Mouse (Mus musculus) forebrain, embryonic 13.5 days (tissue): ENCODE data around the gene Epb41l4b. TPM values are rescaled to one million over a fixed set of nuclear protein-coding genes. Genes with fewer than 3 reads are reported as not detected.

Experiments used
- ATAC-seq: fragments of 200-750 bp; cut with Nextera tagmentation; 2 replicates; pipeline ENCODE4 v1.8.0; 2017
- H3K27ac ChIP-seq: fragments of 300-500 bp; sonication (generic); 2 replicates; pipeline ENCODE4 v1.5.1; 2015; ENCODE audit warnings: inconsistent platforms, mild to moderate bottlenecking, moderate library complexity
- H3K27me3 ChIP-seq: fragments of 300-500 bp; sonication (generic); 2 replicates; pipeline ENCODE4 v1.6.1; 2015; ENCODE audit warnings: mild to moderate bottlenecking, inconsistent platforms
- H3K36me3 ChIP-seq: fragments of 300-500 bp; sonication (generic); 2 replicates; pipeline ENCODE4 v1.6.1; 2015; ENCODE audit warnings: mild to moderate bottlenecking, inconsistent platforms; ENCODE audit not compliant: poor library complexity, severe bottlenecking
- H3K4me1 ChIP-seq: fragments of 300-500 bp; sonication (generic); 2 replicates; pipeline ENCODE4 v1.6.1; 2015; ENCODE audit warnings: inconsistent platforms
- H3K4me2 ChIP-seq: fragments of 300-500 bp; sonication (generic); 2 replicates; pipeline ENCODE4 v1.6.1; 2015; ENCODE audit warnings: inconsistent platforms, mild to moderate bottlenecking, moderate library complexity
- H3K4me3 ChIP-seq: fragments of 300-500 bp; sonication (generic); 2 replicates; pipeline ENCODE4 v1.5.1; 2015; ENCODE audit warnings: mild to moderate bottlenecking, inconsistent platforms
- H3K9ac ChIP-seq: fragments of 300-500 bp; sonication (generic); 2 replicates; pipeline ENCODE4 v1.6.1; 2015; ENCODE audit warnings: mild to moderate bottlenecking, inconsistent platforms
- H3K9me3 ChIP-seq: fragments of 300-500 bp; sonication (generic); replicated peaks from 2 replicates; pipeline ENCODE4 v1.6.1; 2016; ENCODE audit warnings: inconsistent platforms
- WGBS: fragments of 180-500 bp; shearing (Covaris S2); methylation state at CpG from one replicate; pipeline ENCODE4 v1.1.7; 2015; 5-methylcytosine and 5-hydroxymethylcytosine counted together
- polyA plus RNA-seq: library from polyadenylated mRNA; unstranded; fragments of >200 nt; fragmentation: Nextera tagmentation; extraction: Ambion mirVana; gene quantifications from 2 replicates; pipeline ENCODE4 v1.2.1, GENCODE M21; 2015

The Epb41l4b gene
- 0.56 and 0.67 TPM in 2 replicates for polyA plus RNA-seq

DNA sequence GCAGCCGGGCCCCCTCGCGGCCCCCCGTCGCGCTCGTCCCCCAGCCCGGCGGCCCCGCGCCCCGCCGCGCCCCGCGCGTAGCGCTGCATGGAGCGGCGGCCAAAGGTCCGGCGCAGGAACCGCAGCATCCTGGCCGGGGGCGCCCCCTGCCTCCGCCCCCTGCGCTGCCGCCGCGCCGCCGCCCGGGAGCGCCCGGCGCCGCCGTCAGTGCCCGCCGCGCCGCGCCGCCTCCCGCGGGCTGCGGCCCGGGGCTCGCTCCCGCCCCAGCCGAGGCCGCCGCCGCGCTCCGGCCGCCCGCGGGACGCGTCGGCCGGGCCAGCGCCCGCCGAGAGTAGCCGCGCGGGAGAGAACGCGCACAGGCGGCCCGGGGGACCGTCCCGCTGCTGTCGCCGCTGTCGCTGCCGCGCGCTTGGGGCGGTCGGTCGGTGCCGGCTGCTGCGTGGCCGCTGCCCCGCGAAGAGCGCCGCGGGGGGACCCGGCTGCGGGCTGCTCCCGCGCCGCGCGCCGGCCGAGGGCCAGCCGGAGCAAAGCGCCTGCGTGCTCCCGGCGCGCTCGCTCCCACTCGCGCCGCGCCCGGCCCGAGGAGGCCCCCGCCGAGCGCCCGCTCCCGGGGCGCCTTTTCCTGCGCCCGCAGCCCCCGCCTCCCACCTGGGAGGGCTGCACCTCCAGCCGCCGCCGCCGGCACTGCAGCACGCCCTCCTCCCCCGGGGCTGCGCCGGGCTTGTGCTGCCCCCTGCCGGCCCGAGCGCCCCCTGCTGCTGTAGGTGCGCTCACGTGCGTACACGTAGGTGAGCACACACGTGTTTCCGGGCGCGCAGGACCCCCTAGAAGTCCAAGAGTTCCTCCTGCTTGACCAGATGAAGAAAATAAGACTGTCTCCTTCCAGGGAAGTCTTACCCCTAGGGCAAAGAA, at the start of gene Epb41l4b:
Gene Epb41l4b, minus strand, starts transcription at position 412 of the 912 bp plus-strand sequence.
- Histone ChIP-seq H3K27ac (peak within 1 kb of the TSS; percentile 19; the same call in 1 of the 2 replicates), H3K4me1 (peaks cover 17% of the 10 kb centered on the region), H3K4me3 (peak within 1 kb of the TSS; percentile 63), H3K4me2 (peak within 1 kb of the TSS; percentile 89), H3K27me3 (peaks cover 52% of the 10 kb centered on the region), H3K9me3 (no peaks in the 10 kb centered on the region), H3K36me3 (no peaks in the 10 kb centered on the region), H3K9ac (peak within 1 kb of the TSS; percentile 70)
- under 1% methylated on average over 47 of the region's 142 CpGs for WGBS
- peak; percentile 90 for ATAC-seq

DNA sequence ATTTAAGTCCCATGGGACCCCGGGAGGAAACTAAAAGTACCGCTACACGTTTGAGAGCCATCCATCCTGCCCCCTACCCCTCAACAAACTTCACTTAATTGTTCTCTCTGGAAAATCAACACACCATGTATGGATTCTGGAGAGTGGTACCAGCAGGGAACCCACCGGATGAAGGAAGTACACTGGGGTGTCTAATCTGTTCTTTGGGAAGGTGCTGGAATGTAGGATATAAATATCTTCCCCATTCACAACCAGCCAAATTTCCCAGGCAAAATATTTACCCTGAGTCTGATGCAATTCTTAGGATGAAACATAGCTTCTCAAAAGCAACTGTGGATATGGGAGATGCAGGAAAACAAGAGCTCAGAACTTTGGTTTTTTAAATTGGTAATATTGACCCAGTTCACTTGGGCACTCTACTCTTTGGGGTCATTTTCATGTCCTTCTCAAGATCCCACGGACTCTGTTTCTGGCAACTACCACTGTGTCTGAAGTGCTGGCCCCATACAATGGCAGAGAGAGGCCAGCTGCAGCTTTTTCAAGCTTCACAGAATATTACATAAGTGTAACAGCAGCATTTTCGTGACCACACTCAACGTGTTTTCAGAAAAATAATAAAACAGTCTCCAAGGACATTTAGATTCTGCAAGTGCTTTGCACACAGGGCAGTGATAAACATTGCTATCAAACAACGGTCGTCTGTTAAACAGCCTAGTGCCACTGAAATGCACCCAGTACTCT, 48.5 kb upstream of the Epb41l4b start:
- Histone ChIP-seq H3K27ac (no peak overlapping the region), H3K4me1 (peaks cover 6% of the 10 kb centered on the region; the same call in 1 of the 2 replicates), H3K4me2 (no peak overlapping the region), H3K27me3 (no peaks in the 10 kb centered on the region), H3K9me3 (no peaks in the 10 kb centered on the region), H3K4me3 (no peak overlapping the region), H3K36me3 (no peaks in the 10 kb centered on the region), H3K9ac (no peak overlapping the region)
- 79% methylated on average over 9 of the region's 9 CpGs for WGBS
- no peak for ATAC-seq

DNA sequence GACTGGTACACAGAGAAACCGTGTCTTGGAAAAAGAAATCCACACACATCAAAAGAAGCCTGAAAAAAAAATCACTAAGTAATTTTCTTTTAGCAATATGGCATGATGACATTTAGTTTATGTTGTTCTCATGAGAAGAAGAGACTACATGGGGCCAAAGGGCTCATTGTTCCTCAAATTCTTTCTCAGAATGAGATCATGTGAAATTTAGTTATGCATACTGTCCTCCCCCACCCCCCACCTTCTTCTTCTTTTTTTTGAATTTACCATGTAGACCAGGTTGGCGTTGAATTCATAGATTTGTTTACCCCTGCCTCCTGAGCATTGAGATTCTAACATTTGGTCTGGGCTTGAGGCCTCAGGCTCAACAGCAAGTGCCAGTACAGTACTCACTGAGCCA, 46.6 kb upstream of the Epb41l4b start:
- H3K4me2 ChIP-seq = no peak overlapping the region
- no peak overlapping the region for H3K9ac ChIP-seq
- no peak for ATAC-seq
- no peak overlapping the region for H3K27ac ChIP-seq
- H3K9me3 ChIP-seq = no peaks in the 10 kb centered on the region
- no peaks in the 10 kb centered on the region for H3K27me3 ChIP-seq
- WGBS = 91% methylated on average over 2 of the region's 2 CpGs
- H3K4me1 ChIP-seq = peaks cover 6% of the 10 kb centered on the region; the same call in 1 of the 2 replicates
- no peak overlapping the region for H3K4me3 ChIP-seq
- no peaks in the 10 kb centered on the region for H3K36me3 ChIP-seq

DNA sequence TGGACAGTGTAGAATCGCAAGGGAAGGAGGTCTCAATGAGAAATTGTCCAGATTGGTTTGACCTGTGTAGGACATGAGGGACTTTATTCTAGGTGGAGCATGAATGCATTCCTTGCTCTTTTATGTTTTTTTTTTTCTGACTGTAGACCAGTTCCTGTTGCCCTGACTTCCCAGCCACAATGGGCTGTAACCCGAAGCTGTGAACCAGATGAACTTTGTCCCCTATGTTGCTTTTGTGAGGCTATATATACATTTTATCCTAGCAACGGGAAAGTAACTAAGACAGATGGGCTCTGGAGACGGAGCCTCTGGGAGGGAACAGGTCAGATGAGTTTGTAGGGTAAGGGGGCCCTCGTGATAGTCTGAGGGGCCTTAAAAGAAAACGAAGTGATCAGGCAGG, 42.8 kb upstream of the Epb41l4b start:
- Histone ChIP-seq H3K27me3 (no peaks in the 10 kb centered on the region), H3K4me1 (no peaks in the 10 kb centered on the region), H3K36me3 (no peaks in the 10 kb centered on the region), H3K4me2 (no peak overlapping the region), H3K4me3 (no peak overlapping the region), H3K9ac (no peak overlapping the region), H3K27ac (no peak overlapping the region), H3K9me3 (no peaks in the 10 kb centered on the region)
- ATAC-seq = no peak
- WGBS = 46% methylated on average over 6 of the region's 6 CpGs

DNA sequence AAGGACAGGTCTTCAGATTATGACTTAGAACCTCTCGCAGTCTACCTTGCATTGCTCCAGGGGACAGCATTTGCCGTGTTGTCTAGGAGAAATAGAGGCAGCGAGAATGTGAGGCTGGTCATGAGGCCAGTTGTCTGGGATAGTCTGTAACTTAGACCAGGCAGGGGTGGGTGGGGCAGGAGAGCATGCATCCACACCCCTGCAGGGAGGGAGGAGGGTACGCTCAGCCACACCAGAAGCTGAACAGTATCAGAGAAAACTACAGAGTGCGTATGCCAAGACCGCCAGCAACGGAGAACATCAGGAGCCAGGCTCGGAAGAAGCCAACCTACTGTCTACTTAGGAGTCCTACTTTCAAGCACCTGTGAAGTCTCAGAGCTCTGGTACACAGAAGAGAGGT, 42.2 kb upstream of the Epb41l4b start:
- H3K9me3 ChIP-seq = no peaks in the 10 kb centered on the region
- WGBS = 90% methylated on average over 8 of the region's 8 CpGs
- no peak overlapping the region for H3K9ac ChIP-seq

DNA sequence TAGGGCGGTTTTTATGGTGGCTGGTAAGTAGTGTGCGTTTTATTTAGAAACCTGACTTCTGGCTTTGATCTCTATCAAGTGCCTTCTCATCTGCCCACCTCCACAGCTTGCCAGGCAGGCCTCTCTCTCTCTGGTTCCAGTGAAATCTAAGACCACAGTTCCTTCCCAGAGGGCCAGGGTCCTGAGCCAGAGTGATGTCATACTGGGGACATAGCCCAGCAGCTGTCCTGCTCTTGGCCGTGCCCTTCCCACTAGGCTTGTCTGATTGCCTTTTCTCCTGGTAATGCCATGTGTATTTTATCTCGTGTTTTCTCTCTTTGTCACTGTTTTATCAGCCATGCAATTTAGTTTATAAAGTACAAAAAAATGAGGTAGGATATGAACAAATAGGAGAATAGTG, 40.3 kb upstream of the Epb41l4b start:
- ATAC-seq = no peak

More for the DNA sequence above, 42.2 kb upstream of the Epb41l4b start:
- H3K27ac ChIP-seq = no peak overlapping the region
- H3K4me3 ChIP-seq = no peak overlapping the region
- no peaks in the 10 kb centered on the region for H3K36me3 ChIP-seq
- no peak overlapping the region for H3K4me2 ChIP-seq
- no peak for ATAC-seq
- H3K4me1 ChIP-seq = no peaks in the 10 kb centered on the region
- no peaks in the 10 kb centered on the region for H3K27me3 ChIP-seq

DNA sequence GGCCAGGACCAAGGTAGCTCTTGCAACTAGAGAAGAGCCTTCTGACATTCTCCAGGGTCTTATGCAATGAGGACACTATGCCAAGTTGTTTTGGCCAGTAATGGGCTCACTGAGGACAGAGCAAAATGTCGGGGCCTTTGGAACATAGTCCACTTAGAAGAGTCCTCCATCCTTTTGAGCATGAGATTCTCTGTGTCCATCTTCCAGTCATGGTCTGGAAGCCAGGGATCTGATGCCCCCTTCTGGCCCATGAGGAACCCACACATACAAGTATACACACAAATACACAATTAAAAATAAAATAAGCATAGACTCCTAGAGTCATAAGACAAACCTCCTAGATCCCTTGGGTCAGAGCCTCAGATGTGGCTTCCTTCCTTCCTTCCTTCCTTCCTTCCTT, 38.3 kb upstream of the Epb41l4b start:
- 56% methylated on average over 1 of the region's 1 CpGs for WGBS
- Histone ChIP-seq H3K4me1 (no peaks in the 10 kb centered on the region), H3K27me3 (no peaks in the 10 kb centered on the region), H3K27ac (no peak overlapping the region), H3K36me3 (no peaks in the 10 kb centered on the region), H3K9me3 (no peaks in the 10 kb centered on the region), H3K4me2 (no peak overlapping the region), H3K9ac (no peak overlapping the region), H3K4me3 (no peak overlapping the region)
- no peak for ATAC-seq

More for the DNA sequence above, 40.3 kb upstream of the Epb41l4b start:
- H3K4me2 ChIP-seq = no peak overlapping the region
- no peak overlapping the region for H3K27ac ChIP-seq
- no peak overlapping the region for H3K9ac ChIP-seq
- no peaks in the 10 kb centered on the region for H3K36me3 ChIP-seq
- no peaks in the 10 kb centered on the region for H3K27me3 ChIP-seq
- 82% methylated on average over 4 of the region's 4 CpGs for WGBS
- H3K4me3 ChIP-seq = no peak overlapping the region
- no peaks in the 10 kb centered on the region for H3K9me3 ChIP-seq
- H3K4me1 ChIP-seq = no peaks in the 10 kb centered on the region

DNA sequence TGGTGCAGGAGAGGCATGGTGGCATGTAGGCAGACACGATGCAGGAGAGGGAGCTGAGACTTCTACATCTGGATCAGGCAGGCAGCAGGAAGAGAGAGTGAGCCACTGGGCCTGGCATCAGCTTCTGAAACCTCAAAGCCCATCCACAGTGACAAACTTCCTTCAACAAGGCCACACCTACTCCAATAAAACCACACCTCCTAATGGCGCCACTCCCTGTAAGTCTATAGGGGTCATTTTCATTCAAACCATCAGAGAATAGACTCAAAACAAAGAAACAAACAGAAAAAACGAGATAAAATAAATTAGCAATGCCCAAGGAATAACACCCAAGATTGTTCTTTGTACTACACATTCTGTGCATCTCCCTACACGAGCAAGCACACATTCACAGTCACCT, 35.6 kb upstream of the Epb41l4b start:
- Histone ChIP-seq H3K36me3 (no peaks in the 10 kb centered on the region), H3K27me3 (no peaks in the 10 kb centered on the region), H3K4me3 (no peak overlapping the region), H3K9me3 (no peaks in the 10 kb centered on the region), H3K4me2 (no peak overlapping the region), H3K9ac (no peak overlapping the region), H3K4me1 (0 out of 2 replicates have a peak, but pooled peaks cover 5% of the 10 kb centered on the region), H3K27ac (no peak overlapping the region)
- 66% methylated on average over 4 of the region's 4 CpGs for WGBS
- no peak for ATAC-seq

DNA sequence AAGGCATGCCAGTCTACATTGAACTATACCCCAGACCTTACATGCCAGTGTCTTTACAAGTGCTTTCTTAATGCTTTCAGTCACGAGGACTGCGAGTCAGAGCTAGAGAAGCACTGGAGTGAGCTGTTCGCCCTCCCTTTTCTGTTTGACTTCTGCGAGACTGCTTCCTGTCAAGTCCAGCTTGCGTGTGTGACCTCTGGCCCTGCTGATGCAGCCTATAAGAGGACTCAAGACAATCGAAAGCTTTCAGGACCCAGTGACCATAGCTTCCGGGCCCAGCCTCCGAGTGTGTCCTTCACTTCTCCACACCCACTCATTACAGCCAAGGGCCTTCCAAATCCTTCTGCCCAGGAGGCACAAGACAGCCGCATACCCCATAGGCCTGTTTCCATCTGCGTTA, 32.1 kb upstream of the Epb41l4b start:
- Histone ChIP-seq H3K9me3 (no peaks in the 10 kb centered on the region), H3K4me1 (0 out of 2 replicates have a peak, but pooled peaks cover 5% of the 10 kb centered on the region), H3K9ac (no peak overlapping the region), H3K36me3 (no peaks in the 10 kb centered on the region), H3K27ac (no peak overlapping the region), H3K4me2 (no peak overlapping the region), H3K4me3 (no peak overlapping the region), H3K27me3 (no peaks in the 10 kb centered on the region)
- ATAC-seq = no peak
- 83% methylated on average over 10 of the region's 10 CpGs for WGBS

DNA sequence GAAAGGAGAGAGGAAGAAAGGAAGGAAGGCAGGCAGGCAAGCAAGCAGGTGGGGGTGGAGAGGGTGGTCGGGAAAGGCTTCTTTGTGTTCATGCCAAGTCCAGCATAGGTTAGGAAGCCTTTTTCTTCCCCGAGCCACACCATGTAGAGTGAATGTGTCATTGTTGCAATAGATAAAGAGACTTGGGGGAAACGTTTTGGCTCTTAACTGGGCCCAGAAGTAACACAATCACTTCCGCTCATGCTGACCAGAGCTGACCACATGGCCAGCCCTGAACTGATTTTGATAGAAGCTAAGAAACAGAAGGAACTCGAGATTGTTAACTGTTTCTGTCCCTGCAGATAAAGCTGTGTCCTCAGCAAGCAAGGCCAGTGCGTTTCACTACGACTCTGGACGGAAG, 29.6 kb upstream of the Epb41l4b start:
- Histone ChIP-seq H3K9me3 (no peaks in the 10 kb centered on the region), H3K9ac (no peak overlapping the region), H3K4me3 (no peak overlapping the region), H3K36me3 (no peaks in the 10 kb centered on the region), H3K4me1 (0 out of 2 replicates have a peak, but pooled peaks cover 5% of the 10 kb centered on the region), H3K27ac (no peak overlapping the region), H3K4me2 (no peak overlapping the region), H3K27me3 (no peaks in the 10 kb centered on the region)
- ATAC-seq = no peak
- WGBS = 53% methylated on average over 8 of the region's 8 CpGs

DNA sequence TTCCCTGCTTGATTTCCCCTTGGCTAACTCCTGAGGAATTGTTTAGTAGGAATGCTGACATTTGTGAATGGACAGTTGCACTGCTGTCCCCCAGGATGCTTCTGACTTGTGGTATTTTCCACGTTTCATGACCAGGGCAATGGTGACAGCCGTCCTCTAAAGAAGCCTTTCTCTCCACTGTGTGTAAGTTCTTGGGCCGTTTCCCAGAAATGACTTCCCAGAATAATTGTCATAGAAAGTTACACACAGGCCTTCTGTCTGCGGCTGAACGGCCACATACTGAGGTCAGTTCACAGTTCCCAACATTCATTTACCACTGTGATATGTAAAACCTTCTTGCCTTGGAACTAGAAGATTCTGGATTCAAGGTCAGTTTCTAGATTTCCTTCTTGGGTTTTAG, 28.6 kb upstream of the Epb41l4b start:
- 74% methylated on average over 5 of the region's 5 CpGs for WGBS
- Histone ChIP-seq H3K9me3 (no peaks in the 10 kb centered on the region), H3K4me3 (no peak overlapping the region), H3K9ac (no peak overlapping the region), H3K4me2 (no peak overlapping the region), H3K27ac (no peak overlapping the region), H3K36me3 (no peaks in the 10 kb centered on the region), H3K27me3 (no peaks in the 10 kb centered on the region), H3K4me1 (0 out of 2 replicates have a peak, but pooled peaks cover 5% of the 10 kb centered on the region)
- ATAC-seq = no peak

DNA sequence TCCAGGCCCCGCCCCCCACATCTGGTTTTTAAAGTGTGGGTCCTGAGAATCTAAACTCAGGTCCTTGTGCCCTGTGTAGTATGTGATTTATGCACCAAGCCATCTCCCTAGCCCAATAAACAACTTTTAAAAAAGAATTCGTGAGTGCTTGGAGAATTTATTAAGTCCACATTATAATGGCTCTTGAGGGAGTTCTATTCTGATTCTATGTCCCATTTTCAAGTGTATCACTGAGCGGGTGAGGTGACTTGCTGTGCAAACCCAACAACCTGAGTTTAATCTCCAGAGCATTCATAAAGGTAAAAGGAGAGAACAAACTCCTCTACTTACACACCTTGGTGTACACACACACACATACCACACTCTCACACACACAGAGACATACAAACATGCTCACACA, 25.4 kb upstream of the Epb41l4b start:
- no peak overlapping the region for H3K4me2 ChIP-seq
- ATAC-seq = no peak
- WGBS = 79% methylated on average over 3 of the region's 3 CpGs

More for the DNA sequence above, 25.4 kb upstream of the Epb41l4b start:
- Histone ChIP-seq H3K9me3 (no peaks in the 10 kb centered on the region), H3K36me3 (no peaks in the 10 kb centered on the region), H3K27me3 (no peaks in the 10 kb centered on the region), H3K27ac (no peak overlapping the region), H3K4me3 (no peak overlapping the region), H3K9ac (no peak overlapping the region), H3K4me1 (0 out of 2 replicates have a peak, but pooled peaks cover under 1% of the 10 kb centered on the region)
